Mouse (Mus musculus) kidney, adult 2 months (tissue): ENCODE results near the gene Dlgap5.

Experiments
- CTCF ChIP-seq: fragments of 200-500 bp; conservative IDR thresholded peaks from 2 replicates; pipeline ENCODE4 v1.5.1; 2011; ENCODE audit warnings: low read depth, mild to moderate bottlenecking, control low read depth, low read length, moderate library complexity, mixed read lengths; ENCODE audit not compliant: insufficient read depth, insufficient read length
- POLR2A ChIP-seq: fragments of 200-500 bp; IDR thresholded peaks from one replicate; pipeline ENCODE4 v1.6.1; 2011; ENCODE audit warnings: low read depth, low read length, control low read depth

GRCm38 (mm10) chr14:47359610-47360009, 58.6 kb downstream of the Dlgap5 start:
- no peak for TF ChIP-seq CTCF
- TF ChIP-seq POLR2A = no peak
